Mouse (Mus musculus) kidney, postnatal 0 days (tissue): ENCODE measurements around the gene Clmn. TPM values are rescaled to one million over a fixed set of nuclear protein-coding genes. Genes with fewer than 3 reads are reported as not detected.

Experiments used
- ATAC-seq: fragments of 200-750 bp; cut with Nextera tagmentation; replicated peaks from 2 replicates; pipeline ENCODE4 v1.8.0; 2017; ENCODE audit warnings: low read depth, moderate number of reproducible peaks, moderate TSS enrichment, moderate library complexity; ENCODE audit not compliant: low FRiP score
- DNase-seq: peaks from one replicate; pipeline ENCODE4 v3.0.0-alpha.2; 2016; ENCODE audit warnings: low spot score
- H3K27ac ChIP-seq: fragments of 300-500 bp; sonication (generic); 2 replicates; pipeline ENCODE4 v1.5.1; 2014; ENCODE audit warnings: mild to moderate bottlenecking
- H3K27me3 ChIP-seq: fragments of 300-500 bp; sonication (generic); 2 replicates; pipeline ENCODE4 v1.6.1; 2014; ENCODE audit warnings: low read length, mixed read lengths; ENCODE audit not compliant: insufficient read depth
- H3K36me3 ChIP-seq: fragments of 300-500 bp; sonication (generic); 2 replicates; pipeline ENCODE4 v1.6.1; 2014; ENCODE audit warnings: low read length, mixed read lengths; ENCODE audit not compliant: insufficient read depth
- H3K4me1 ChIP-seq: fragments of 300-500 bp; sonication (generic); replicated peaks from 2 replicates; pipeline ENCODE4 v1.6.1; 2014; ENCODE audit warnings: antibody characterized with exemption, low read length, mixed read lengths; ENCODE audit not compliant: insufficient read depth
- H3K4me2 ChIP-seq: fragments of 300-500 bp; sonication (generic); 2 replicates; pipeline ENCODE4 v1.6.1; 2014; ENCODE audit warnings: mild to moderate bottlenecking, low read length, moderate library complexity, mixed read lengths
- H3K4me3 ChIP-seq: fragments of 300-500 bp; sonication (generic); replicated peaks from 2 replicates; pipeline ENCODE4 v1.5.1; 2014; ENCODE audit warnings: low read depth, low read length
- H3K9ac ChIP-seq: fragments of 300-500 bp; sonication (generic); 2 replicates; pipeline ENCODE4 v1.6.1; 2014; ENCODE audit warnings: low read depth, low read length
- H3K9me3 ChIP-seq: fragments of 300-500 bp; sonication (generic); replicated peaks from 2 replicates; pipeline ENCODE4 v1.6.1; 2016; ENCODE audit warnings: low read length, inconsistent platforms, mixed read lengths
- CTCF ChIP-seq: IDR thresholded peaks from 2 replicates; pipeline ENCODE4 v1.5.1; 2016; ENCODE audit warnings: antibody characterized with exemption, low read depth, mild to moderate bottlenecking, moderate library complexity
- WGBS: fragments of 180-500 bp; shearing (Covaris S2); extraction: QIAGEN DNeasy Blood & Tissue Kit; methylation state at CpG from one replicate; pipeline ENCODE4 v1.1.7; 2014; 5-methylcytosine and 5-hydroxymethylcytosine counted together
- polyA plus RNA-seq: library from polyadenylated mRNA; unstranded; fragments of >200 nt; fragmentation: Nextera tagmentation; extraction: Ambion mirVana; gene quantifications from 2 replicates; pipeline ENCODE4 v1.2.1, GENCODE M21; 2015

The Clmn gene
- polyA plus RNA-seq, 1 experiment from 2014 or later: 6.0 TPM

DNA sequence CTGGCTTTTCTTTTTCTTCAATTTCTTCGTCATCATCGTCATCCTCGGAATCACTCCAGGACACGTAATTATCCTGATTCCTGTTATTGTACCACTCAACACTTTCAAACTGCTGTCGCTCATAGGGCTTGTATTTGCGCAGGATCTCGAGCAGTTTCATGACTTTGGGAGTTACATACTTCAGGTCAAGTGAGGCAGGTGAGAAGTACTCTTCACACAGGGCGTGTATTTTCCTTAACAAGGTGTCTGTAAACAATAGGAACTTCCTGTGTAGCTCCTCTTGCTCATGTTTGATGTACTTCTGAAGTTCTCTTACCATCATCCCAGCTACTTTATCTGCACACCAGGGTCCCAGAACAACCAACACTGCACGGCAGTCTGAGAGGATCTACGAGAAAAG lies 142.8 kb downstream of the Clmn start:
- peaks cover 33% of the 10 kb centered on the region for H3K36me3 ChIP-seq
- DNase-seq: no peak
- no peaks in the 10 kb centered on the region for H3K4me1 ChIP-seq
- no peak for TF ChIP-seq CTCF
- H3K27me3 ChIP-seq: no peaks in the 10 kb centered on the region
- WGBS: 92% methylated on average over 10 of the region's 10 CpGs
- ATAC-seq: no peak
- no peak overlapping the region for H3K27ac ChIP-seq
- H3K9me3 ChIP-seq: no peaks in the 10 kb centered on the region
- H3K4me3 ChIP-seq: no peak overlapping the region
- H3K4me2 ChIP-seq: no peak overlapping the region
- no peak overlapping the region for H3K9ac ChIP-seq

DNA sequence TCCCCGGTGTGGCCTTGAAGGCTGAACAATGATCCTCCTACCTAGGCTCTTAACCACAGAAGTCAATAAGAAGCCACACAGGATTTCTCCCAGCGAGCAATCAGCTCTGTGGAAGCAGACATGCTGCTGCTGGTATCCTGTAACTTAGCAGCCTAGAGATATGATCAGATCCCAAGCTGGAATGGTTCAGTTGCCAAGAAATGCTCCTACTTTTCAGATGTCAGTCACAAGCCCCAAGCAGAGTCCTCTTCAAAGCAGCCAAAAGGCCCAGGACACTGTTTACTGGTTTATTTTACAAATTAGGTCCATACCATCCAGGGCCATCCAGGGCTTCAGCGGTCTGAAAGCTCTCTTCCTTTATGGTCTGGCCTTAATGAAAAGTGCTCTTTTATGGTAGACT lies 143.9 kb downstream of the Clmn start:
- no peak for DNase-seq
- Histone ChIP-seq H3K4me1 (no peaks in the 10 kb centered on the region), H3K4me2 (no peak overlapping the region), H3K9me3 (no peaks in the 10 kb centered on the region), H3K27me3 (no peaks in the 10 kb centered on the region), H3K27ac (no peak overlapping the region), H3K4me3 (no peak overlapping the region), H3K36me3 (peaks cover 34% of the 10 kb centered on the region), H3K9ac (no peak overlapping the region)
- no peak for TF ChIP-seq CTCF
- ATAC-seq: no peak
- WGBS: 49% methylated on average over 3 of the region's 3 CpGs

DNA sequence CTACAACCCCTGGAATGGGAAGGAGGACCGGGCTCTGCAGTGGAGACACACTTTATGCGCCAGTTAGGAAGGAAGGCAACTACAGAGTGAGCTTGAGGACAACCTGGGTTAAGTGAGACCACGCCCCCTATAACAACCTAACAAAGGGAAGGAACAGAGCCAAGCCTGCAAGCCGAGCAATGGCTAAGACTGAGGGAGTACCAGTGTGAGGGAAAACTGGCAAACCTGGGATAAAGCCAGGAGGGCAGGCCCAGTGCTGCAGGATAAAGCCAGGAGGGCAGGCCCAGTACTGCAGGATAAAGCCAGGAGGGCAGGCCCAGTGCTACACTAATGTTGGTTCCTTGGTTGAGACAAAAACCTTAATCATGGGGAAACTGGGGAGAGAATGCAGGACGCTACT lies 145.9 kb downstream of the Clmn start:
- Histone ChIP-seq H3K27ac (no peak overlapping the region), H3K4me2 (no peak overlapping the region), H3K4me1 (no peaks in the 10 kb centered on the region), H3K9ac (no peak overlapping the region), H3K4me3 (no peak overlapping the region), H3K27me3 (no peaks in the 10 kb centered on the region), H3K9me3 (no peaks in the 10 kb centered on the region), H3K36me3 (peaks cover 39% of the 10 kb centered on the region)
- DNase-seq (no peak), ATAC-seq (no peak)
- WGBS: 70% methylated on average over 5 of the region's 5 CpGs
- TF ChIP-seq CTCF: no peak

DNA sequence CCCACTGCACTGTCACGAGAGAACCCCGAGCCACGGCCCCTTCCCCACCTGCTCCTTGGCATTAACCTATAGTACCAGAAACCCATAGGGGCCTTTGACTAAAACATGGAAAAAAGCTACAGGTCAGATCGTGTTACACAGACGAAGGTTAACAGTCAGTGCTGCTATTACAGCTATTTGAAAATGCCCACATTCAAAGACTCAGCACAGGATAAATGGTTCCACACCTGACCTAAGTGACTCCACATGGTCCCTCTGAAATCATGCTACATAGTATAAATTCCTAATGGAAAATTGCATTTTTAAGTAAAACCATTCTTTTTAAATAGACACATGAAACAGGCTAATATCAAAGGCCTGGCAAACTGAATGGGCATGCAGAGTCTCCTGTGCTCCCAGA lies 148.5 kb downstream of the Clmn start:
- peaks cover 47% of the 10 kb centered on the region for H3K36me3 ChIP-seq
- no peaks in the 10 kb centered on the region for H3K9me3 ChIP-seq
- H3K27ac ChIP-seq: no peak overlapping the region
- no peaks in the 10 kb centered on the region for H3K4me1 ChIP-seq
- no peak overlapping the region for H3K9ac ChIP-seq
- 78% methylated on average over 5 of the region's 5 CpGs for WGBS
- H3K4me2 ChIP-seq: no peak overlapping the region
- TF ChIP-seq CTCF: no peak
- ATAC-seq (no peak), DNase-seq (no peak)
- H3K27me3 ChIP-seq: no peaks in the 10 kb centered on the region
- H3K4me3 ChIP-seq: no peak overlapping the region

GRCm38 (mm10) chr12:104715453-104715852 lies 149.4 kb downstream of the Clmn start:
- WGBS: 87% methylated on average over 5 of the region's 5 CpGs
- H3K4me2 ChIP-seq: no peak overlapping the region
- no peak overlapping the region for H3K9ac ChIP-seq
- no peak overlapping the region for H3K27ac ChIP-seq
- H3K4me3 ChIP-seq: no peak overlapping the region
- TF ChIP-seq CTCF: no peak
- ATAC-seq (no peak), DNase-seq (no peak)
- no peaks in the 10 kb centered on the region for H3K27me3 ChIP-seq
- H3K4me1 ChIP-seq: no peaks in the 10 kb centered on the region
- peaks cover 54% of the 10 kb centered on the region for H3K36me3 ChIP-seq
- no peaks in the 10 kb centered on the region for H3K9me3 ChIP-seq

Other genes with a start within 250 kb of the Clmn start
- gene Dicer1, start 113.1 kb downstream of the Clmn start, polyA plus RNA-seq: 20.4 and 20.9 TPM in 2 replicates
- gene Syne3, start 144.7 kb upstream of the Clmn start, polyA plus RNA-seq: 1.0 and 1.3 TPM in 2 replicates
- gene Glrx5, start 167.6 kb upstream of the Clmn start, polyA plus RNA-seq: 222 and 225 TPM in 2 replicates